Mouse (Mus musculus) embryonic facial prominence, embryonic 10.5 days (tissue): Measurements from ENCODE around the gene Mmel1. TPM values are rescaled to one million over a fixed set of nuclear protein-coding genes. Genes with fewer than 3 reads are reported as not detected.

Experiments used
- DNase-seq: peaks from one replicate; pipeline ENCODE4 v3.0.0-alpha.2; 2017; ENCODE audit warnings: low spot score
- H3K27ac ChIP-seq: fragments of 300-500 bp; sonication (generic); replicated peaks from 2 replicates; pipeline ENCODE4 v1.5.1; 2016; ENCODE audit warnings: mild to moderate bottlenecking
- H3K27me3 ChIP-seq: fragments of 300-500 bp; sonication (generic); replicated peaks from 2 replicates; pipeline ENCODE4 v1.6.1; 2016; ENCODE audit warnings: low read depth, mild to moderate bottlenecking; ENCODE audit not compliant: poor library complexity, severe bottlenecking
- H3K36me3 ChIP-seq: fragments of 300-500 bp; sonication (generic); replicated peaks from 2 replicates; pipeline ENCODE4 v1.6.1; 2016; ENCODE audit warnings: mild to moderate bottlenecking, moderate library complexity
- H3K4me1 ChIP-seq: fragments of 300-500 bp; sonication (generic); 2 replicates; pipeline ENCODE4 v1.6.1; 2016
- H3K4me3 ChIP-seq: fragments of 300-500 bp; sonication (generic); 2 replicates; pipeline ENCODE4 v1.5.1; 2016; ENCODE audit warnings: mild to moderate bottlenecking, moderate library complexity
- H3K9me3 ChIP-seq: fragments of 300-500 bp; sonication (generic); 2 replicates; pipeline ENCODE4 v1.6.1; 2016; ENCODE audit warnings: mild to moderate bottlenecking
- WGBS: fragments of 180-500 bp; shearing (Covaris S2); methylation state at CpG from one replicate; pipeline ENCODE4 v1.1.7; 2016; 5-methylcytosine and 5-hydroxymethylcytosine counted together
- polyA plus RNA-seq: library from polyadenylated mRNA; unstranded; fragments of >200 nt; fragmentation: Nextera tagmentation; extraction: Ambion mirVana; gene quantifications from 2 replicates; pipeline ENCODE4 v1.2.1, GENCODE M21; 2016

Mmel1 gene
- polyA plus RNA-seq, 1 experiment from 2014 or later: 0.34 TPM

- Histone ChIP-seq H3K4me3 (peak overlapping the region; percentile 71; the same call in 1 of the 2 replicates), H3K27me3 (peaks cover 68% of the 10 kb centered on the region)
- 60% methylated on average over 12 of the region's 12 CpGs for WGBS
These were observed 14.6 kb upstream of the Mmel1 start for GRCm38 (mm10) chr4:154854676-154855345.

GRCm38 (mm10) chr4:154855721-154856479 lies 13.5 kb upstream of the Mmel1 start:
- Histone ChIP-seq H3K4me3 (peak overlapping the region; percentile 71), H3K36me3 (no peaks in the 10 kb centered on the region), H3K27me3 (peaks cover 78% of the 10 kb centered on the region), H3K9me3 (no peaks in the 10 kb centered on the region), H3K4me1 (peaks cover 15% of the 10 kb centered on the region), H3K27ac (peak overlapping the region; percentile 78)
- under 1% methylated on average over 110 of the region's 110 CpGs for WGBS
- peak; percentile 92 for DNase-seq

More at GRCm38 (mm10) chr4:154854676-154855345, 14.6 kb upstream of the Mmel1 start:
- no peaks in the 10 kb centered on the region for H3K36me3 ChIP-seq
- no peak overlapping the region for H3K27ac ChIP-seq
- DNase-seq: no peak
- peaks cover 15% of the 10 kb centered on the region for H3K4me1 ChIP-seq
- H3K9me3 ChIP-seq: no peaks in the 10 kb centered on the region

GRCm38 (mm10) chr4:154856480-154856837 lies 12.9 kb upstream of the Mmel1 start:
- 18% methylated on average over 9 of the region's 9 CpGs for WGBS
- peaks cover 78% of the 10 kb centered on the region for H3K27me3 ChIP-seq

GRCm38 (mm10) chr4:154856882-154857281 lies 12.5 kb upstream of the Mmel1 start:
- no peaks in the 10 kb centered on the region for H3K9me3 ChIP-seq
- no peak for DNase-seq
- H3K27me3 ChIP-seq: peaks cover 78% of the 10 kb centered on the region
- WGBS: 85% methylated on average over 7 of the region's 7 CpGs
- H3K36me3 ChIP-seq: no peaks in the 10 kb centered on the region
- peaks cover 15% of the 10 kb centered on the region for H3K4me1 ChIP-seq
- H3K4me3 ChIP-seq: peak overlapping the region; percentile 71
- no peak overlapping the region for H3K27ac ChIP-seq

More at GRCm38 (mm10) chr4:154856480-154856837, 12.9 kb upstream of the Mmel1 start:
- Histone ChIP-seq H3K4me1 (peaks cover 15% of the 10 kb centered on the region), H3K27ac (peak overlapping the region; percentile 78), H3K36me3 (no peaks in the 10 kb centered on the region), H3K4me3 (peak overlapping the region; percentile 71), H3K9me3 (no peaks in the 10 kb centered on the region)
- DNase-seq: no peak

- H3K36me3 ChIP-seq: no peaks in the 10 kb centered on the region
- DNase-seq: no peak
These were observed 11.8 kb upstream of the Mmel1 start for GRCm38 (mm10) chr4:154857366-154858240.

GRCm38 (mm10) chr4:154858601-154859000 lies 10.8 kb upstream of the Mmel1 start:
- Histone ChIP-seq H3K9me3 (no peaks in the 10 kb centered on the region), H3K27ac (no peak overlapping the region), H3K4me3 (no peak overlapping the region), H3K36me3 (no peaks in the 10 kb centered on the region), H3K27me3 (peaks cover 72% of the 10 kb centered on the region), H3K4me1 (peaks cover 16% of the 10 kb centered on the region)
- WGBS: 83% methylated on average over 3 of the region's 3 CpGs
- no peak for DNase-seq

More at GRCm38 (mm10) chr4:154857366-154858240, 11.8 kb upstream of the Mmel1 start:
- 82% methylated on average over 10 of the region's 10 CpGs for WGBS
- Histone ChIP-seq H3K4me3 (no peak overlapping the region), H3K27ac (no peak overlapping the region), H3K27me3 (peaks cover 78% of the 10 kb centered on the region), H3K9me3 (no peaks in the 10 kb centered on the region), H3K4me1 (peaks cover 15% of the 10 kb centered on the region)

GRCm38 (mm10) chr4:154861967-154862366 lies 7.4 kb upstream of the Mmel1 start:
- WGBS: 78% methylated on average over 5 of the region's 5 CpGs
- DNase-seq: no peak
- no peaks in the 10 kb centered on the region for H3K36me3 ChIP-seq
- H3K4me3 ChIP-seq: no peak overlapping the region
- no peak overlapping the region for H3K27ac ChIP-seq
- H3K27me3 ChIP-seq: peaks cover 46% of the 10 kb centered on the region
- H3K4me1 ChIP-seq: peaks cover 17% of the 10 kb centered on the region
- no peaks in the 10 kb centered on the region for H3K9me3 ChIP-seq

GRCm38 (mm10) chr4:154863436-154863935 lies 5.9 kb upstream of the Mmel1 start:
- H3K4me3 ChIP-seq: peak overlapping the region; percentile 54; the same call in 1 of the 2 replicates
- no peak for DNase-seq
- 81% methylated on average over 3 of the region's 3 CpGs for WGBS
- no peaks in the 10 kb centered on the region for H3K9me3 ChIP-seq
- H3K36me3 ChIP-seq: no peaks in the 10 kb centered on the region
- H3K27ac ChIP-seq: peak overlapping the region; percentile 89
- H3K4me1 ChIP-seq: peaks cover 17% of the 10 kb centered on the region
- H3K27me3 ChIP-seq: peaks cover 45% of the 10 kb centered on the region

GRCm38 (mm10) chr4:154864271-154864771 lies 5.1 kb upstream of the Mmel1 start:
- Histone ChIP-seq H3K27ac (peak overlapping the region; percentile 89), H3K4me3 (peak overlapping the region; percentile 54), H3K27me3 (peaks cover 44% of the 10 kb centered on the region), H3K4me1 (peaks cover 20% of the 10 kb centered on the region), H3K9me3 (no peaks in the 10 kb centered on the region), H3K36me3 (no peaks in the 10 kb centered on the region)
- 1% methylated on average over 18 of the region's 18 CpGs for WGBS
- DNase-seq: peak; percentile 96

- Histone ChIP-seq H3K27ac (peak overlapping the region; percentile 89), H3K4me3 (peak overlapping the region; percentile 54), H3K9me3 (no peaks in the 10 kb centered on the region), H3K27me3 (peaks cover 42% of the 10 kb centered on the region), H3K36me3 (no peaks in the 10 kb centered on the region), H3K4me1 (peaks cover 20% of the 10 kb centered on the region)
- no peak for DNase-seq
- WGBS: 83% methylated on average over 18 of the region's 18 CpGs
These were observed 4.2 kb upstream of the Mmel1 start for GRCm38 (mm10) chr4:154864961-154865760.

GRCm38 (mm10) chr4:154866391-154866790 lies 3.0 kb upstream of the Mmel1 start:
- Histone ChIP-seq H3K4me1 (peaks cover 28% of the 10 kb centered on the region), H3K27me3 (peaks cover 48% of the 10 kb centered on the region), H3K9me3 (no peaks in the 10 kb centered on the region), H3K27ac (no peak overlapping the region; the same call in 1 of the 2 replicates), H3K36me3 (no peaks in the 10 kb centered on the region), H3K4me3 (no peak overlapping the region)
- no peak for DNase-seq
- WGBS: 89% methylated on average over 5 of the region's 5 CpGs
